Comparison of ENCODE assay signal across 23 mouse cellular contexts in the genomic region with DNA sequence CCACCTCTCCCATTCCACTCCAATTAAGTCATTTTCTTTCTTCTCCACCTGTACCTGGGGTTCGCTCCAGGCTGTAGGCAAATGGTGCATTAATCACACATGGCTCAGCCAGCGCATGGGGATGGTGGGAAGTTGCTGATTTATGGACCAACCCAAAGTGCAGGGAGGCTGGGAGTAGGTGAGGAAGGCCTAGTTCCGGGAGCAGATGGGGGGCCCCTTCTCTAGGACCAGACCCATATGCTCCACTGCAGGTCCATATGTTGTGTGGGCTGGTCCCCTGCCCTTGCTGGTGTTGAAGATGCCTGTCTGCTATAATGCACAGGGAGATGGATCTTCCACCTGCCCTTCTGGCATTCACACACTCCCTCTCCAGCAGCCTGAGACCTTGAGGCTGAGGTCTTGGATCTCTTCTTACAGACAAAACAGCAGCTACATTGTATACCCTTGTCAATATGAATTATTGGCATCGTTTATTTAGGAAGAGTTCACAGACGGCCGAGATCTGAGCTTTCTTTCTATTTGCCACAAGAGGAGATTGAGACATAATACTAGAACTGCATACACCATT.
A peak's percentile ranks its signal among the peaks of the same experiment; 100 is the strongest.
DNase-seq lines count a peak whose midpoint lies in the region; ATAC-seq and TF ChIP-seq lines count a peak whose summit lies in the region.
"Had no signal": no experiment of that assay in that cellular context is flagged by ENCODE, and none has a peak within 500 bp of the region (broad histone marks: within the 10 kb centered on the region; RNA-seq: fewer than 3 reads in every experiment).

No protein-coding gene starts in this region.

- peaks cover 12% of the 10 kb centered on the region for H3K4me1 ChIP-seq in hindbrain, embryonic 15.5 days (replicated peaks)
- H3K4me1 ChIP-seq in hindbrain, embryonic 12.5 days, result peaks cover 5% of the 10 kb centered on the region; the same call in 1 of the 2 replicates
- peaks cover 8% of the 10 kb centered on the region; the same call in 1 of the 2 replicates for H3K4me1 ChIP-seq in kidney, embryonic 15.5 days
- H3K4me1 ChIP-seq in midbrain, postnatal 0 days (ENCODE audit: insufficient read depth, low read length), result no peaks in the 10 kb centered on the region
- H3K4me1 ChIP-seq in midbrain, embryonic 15.5 days, result 0 out of 2 replicates have a peak, but pooled peaks cover 3% of the 10 kb centered on the region
- H3K4me1 ChIP-seq: heart, embryonic 15.5 days; intestine, embryonic 15.5 days had no signal

- H3K36me3 ChIP-seq in hindbrain, embryonic 15.5 days, result no peaks in the 10 kb centered on the region
- no peaks in the 10 kb centered on the region for H3K36me3 ChIP-seq in hindbrain, embryonic 12.5 days
- H3K36me3 ChIP-seq in kidney, embryonic 15.5 days, result no peaks in the 10 kb centered on the region
- no peaks in the 10 kb centered on the region for H3K36me3 ChIP-seq in midbrain, postnatal 0 days (ENCODE audit: insufficient read depth, low read length)
- no peaks in the 10 kb centered on the region for H3K36me3 ChIP-seq in midbrain, embryonic 15.5 days (replicated peaks)
- H3K36me3 ChIP-seq: embryonic facial prominence, embryonic 13.5 days; forebrain, embryonic 12.5 days; heart, embryonic 15.5 days; intestine, embryonic 15.5 days had no signal

- H3K27me3 ChIP-seq in hindbrain, embryonic 15.5 days, result peaks cover 5% of the 10 kb centered on the region; the same call in 1 of the 2 replicates
- no peaks in the 10 kb centered on the region; the same call in 1 of the 2 replicates for H3K27me3 ChIP-seq in hindbrain, embryonic 12.5 days
- H3K27me3 ChIP-seq in kidney, embryonic 15.5 days, result no peaks in the 10 kb centered on the region
- no peaks in the 10 kb centered on the region for H3K27me3 ChIP-seq in midbrain, postnatal 0 days (ENCODE audit: insufficient read depth, low read length)
- H3K27me3 ChIP-seq in midbrain, embryonic 15.5 days (replicated peaks), result no peaks in the 10 kb centered on the region
- H3K27me3 ChIP-seq: CH12.LX; forebrain, embryonic 12.5 days; heart, embryonic 15.5 days; intestine, embryonic 15.5 days; Patski had no signal

- peak; percentile 78 for ATAC-seq in hindbrain, embryonic 15.5 days (ENCODE audit: low FRiP score, low read depth)
- ATAC-seq in hindbrain, embryonic 12.5 days (ENCODE audit: low FRiP score), result no peak
- ATAC-seq in kidney, embryonic 15.5 days (replicated peaks; ENCODE audit: low FRiP score), result 0 out of 2 replicates have a peak, but pooled peaks have one; percentile 54
- no peak for ATAC-seq in midbrain, postnatal 0 days (ENCODE audit: low FRiP score)
- no peak for ATAC-seq in midbrain, embryonic 15.5 days (replicated peaks)
- ATAC-seq: activated CD4-positive, CD25-positive, alpha-beta regulatory T cell, adult 4 months; forebrain, embryonic 16.5 days; intestine, embryonic 15.5 days; Patski had no signal

- no peak overlapping the region for H3K4me2 ChIP-seq in hindbrain, embryonic 15.5 days
- H3K4me2 ChIP-seq in hindbrain, embryonic 12.5 days (replicated peaks), result no peak overlapping the region
- no peak overlapping the region for H3K4me2 ChIP-seq in kidney, embryonic 15.5 days
- H3K4me2 ChIP-seq in midbrain, postnatal 0 days (ENCODE audit: low read depth, low read length, poor library complexity, severe bottlenecking), result no peak overlapping the region
- no peak overlapping the region for H3K4me2 ChIP-seq in midbrain, embryonic 15.5 days
- H3K4me2 ChIP-seq: embryonic facial prominence, embryonic 13.5 days; forebrain, embryonic 12.5 days; heart, embryonic 11.5 days; heart, embryonic 15.5 days; intestine, embryonic 15.5 days had no signal

- WGBS in hindbrain, embryonic 15.5 days, result 66% methylated on average over 6 of the region's 6 CpGs
- 76% methylated on average over 6 of the region's 6 CpGs for WGBS in hindbrain, embryonic 12.5 days
- 20% methylated on average over 6 of the region's 6 CpGs for WGBS in kidney, embryonic 15.5 days
- WGBS in midbrain, postnatal 0 days, result 88% methylated on average over 6 of the region's 6 CpGs
- WGBS in midbrain, embryonic 15.5 days, result 90% methylated on average over 6 of the region's 6 CpGs

- DNase-seq in cerebellum, postnatal 25 days, result peak; percentile 27 to 42
- DNase-seq in cerebellum, adult 18-20 months, result no peak
- DNase-seq in kidney, adult 18-20 months, result no peak
- peak; percentile 72 for DNase-seq in midbrain, postnatal 0 days (ENCODE audit: low spot score)
- DNase-seq: adrenal gland, postnatal 14 days; cerebellum, adult 9-11 months; gastrocnemius, postnatal 10 days; heart, adult 2 months; heart, postnatal 14 days; kidney, adult 2 months had no signal

- H3K27ac ChIP-seq in hindbrain, embryonic 15.5 days (replicated peaks), result no peak overlapping the region
- H3K27ac ChIP-seq in hindbrain, embryonic 12.5 days, result no peak overlapping the region
- no peak overlapping the region for H3K27ac ChIP-seq in kidney, embryonic 15.5 days
- H3K27ac ChIP-seq in midbrain, postnatal 0 days (ENCODE audit: low read depth, low read length), result no peak overlapping the region
- no peak overlapping the region for H3K27ac ChIP-seq in midbrain, embryonic 15.5 days
- H3K27ac ChIP-seq: embryonic facial prominence, embryonic 13.5 days; forebrain, embryonic 12.5 days; heart, adult 2 months; heart, embryonic 15.5 days; intestine, embryonic 15.5 days had no signal

- no peak overlapping the region for H3K9ac ChIP-seq in hindbrain, embryonic 15.5 days
- H3K9ac ChIP-seq in hindbrain, embryonic 12.5 days, result no peak overlapping the region
- H3K9ac ChIP-seq in kidney, embryonic 15.5 days, result no peak overlapping the region
- no peak overlapping the region for H3K9ac ChIP-seq in midbrain, postnatal 0 days (replicated peaks; ENCODE audit: low read length, poor library complexity, severe bottlenecking)
- no peak overlapping the region for H3K9ac ChIP-seq in midbrain, embryonic 15.5 days
- H3K9ac ChIP-seq: embryonic facial prominence, embryonic 13.5 days; forebrain, embryonic 12.5 days; heart, embryonic 15.5 days; intestine, embryonic 15.5 days had no signal

- no peak for TF ChIP-seq CTCF in midbrain, postnatal 0 days (IDR thresholded peaks at IDR 0.05)

- H3K4me3 ChIP-seq in hindbrain, embryonic 15.5 days, result no peak overlapping the region
- H3K4me3 ChIP-seq in hindbrain, embryonic 12.5 days, result no peak overlapping the region
- no peak overlapping the region for H3K4me3 ChIP-seq in kidney, embryonic 15.5 days (replicated peaks)
- H3K4me3 ChIP-seq in midbrain, postnatal 0 days (ENCODE audit: low read depth, low read length), result no peak overlapping the region
- no peak overlapping the region for H3K4me3 ChIP-seq in midbrain, embryonic 15.5 days
- H3K4me3 ChIP-seq: embryonic facial prominence, embryonic 13.5 days; forebrain, embryonic 12.5 days; heart, adult 2 months; heart, embryonic 15.5 days; intestine, embryonic 15.5 days had no signal

- no peaks in the 10 kb centered on the region for H3K9me3 ChIP-seq in hindbrain, embryonic 15.5 days
- H3K9me3 ChIP-seq in hindbrain, embryonic 12.5 days (replicated peaks), result no peaks in the 10 kb centered on the region
- H3K9me3 ChIP-seq in kidney, embryonic 15.5 days (replicated peaks), result no peaks in the 10 kb centered on the region
- H3K9me3 ChIP-seq in midbrain, postnatal 0 days (ENCODE audit: low read length), result no peaks in the 10 kb centered on the region
- H3K9me3 ChIP-seq in midbrain, embryonic 15.5 days, result no peaks in the 10 kb centered on the region
- H3K9me3 ChIP-seq: embryonic facial prominence, embryonic 13.5 days; forebrain, embryonic 12.5 days; heart, embryonic 15.5 days; intestine, embryonic 15.5 days had no signal

Comparison
In these comparisons a context has a peak if more than half of its experiments do, and no peak if none do; other contexts are left out.
1. DNase-seq: peak in cerebellum, postnatal 25 days (2 of 2) and midbrain, postnatal 0 days (single experiment); none in cerebellum, adult 18-20 months (0 of 2) and kidney, adult 18-20 months (single experiment).
2. ATAC-seq: peak in hindbrain, embryonic 15.5 days (single experiment) and kidney, embryonic 15.5 days (single experiment); none in hindbrain, embryonic 12.5 days (single experiment), midbrain, postnatal 0 days (single experiment) and midbrain, embryonic 15.5 days (single experiment).